12 mouse cellular contexts compared by ENCODE assay signal in the genomic region with DNA sequence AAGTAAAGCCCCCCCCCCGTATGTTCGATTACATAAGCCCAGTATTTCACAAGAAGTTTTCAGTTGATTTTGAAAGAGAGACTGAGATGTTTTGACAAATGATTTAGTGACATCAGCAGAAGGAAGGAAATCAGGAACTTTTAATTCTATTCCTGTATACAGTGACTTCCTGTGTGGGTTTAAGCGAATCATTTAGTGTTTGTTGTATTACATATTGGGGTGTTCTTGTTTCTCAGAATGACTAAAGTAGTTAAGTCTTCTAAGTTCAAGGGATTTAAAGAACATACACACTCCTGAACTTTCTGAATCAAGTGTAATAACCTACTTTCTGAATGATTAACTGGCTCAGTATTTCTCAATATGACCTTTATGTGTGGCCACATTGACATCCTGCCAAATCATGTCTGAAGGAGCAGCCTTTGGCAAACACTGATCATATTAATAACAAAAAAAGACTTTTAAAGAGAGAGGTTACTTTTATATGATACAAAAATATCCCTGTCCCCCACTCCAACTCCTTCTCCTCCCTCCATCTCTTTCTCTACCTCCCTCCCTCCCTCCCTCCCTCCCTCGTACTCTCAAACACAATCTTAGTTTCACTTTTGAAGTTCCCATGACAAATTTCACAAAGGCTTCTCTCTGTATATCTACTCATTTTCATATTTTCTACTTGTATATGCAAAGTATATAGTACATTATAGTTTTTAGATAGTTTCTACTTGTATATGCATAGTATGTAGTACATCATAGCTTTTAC.
DNase-seq lines count a peak whose midpoint lies in the region; ATAC-seq and TF ChIP-seq lines count a peak whose summit lies in the region.
"Had no signal": no experiment of that assay in that cellular context is flagged by ENCODE, and none has a peak within 500 bp of the region (broad histone marks: within the 10 kb centered on the region; RNA-seq: fewer than 3 reads in every experiment).

No protein-coding gene starts in this region.

- no peak for DNase-seq in heart, postnatal 4 days
- DNase-seq in adrenal gland, adult 2 months: peak; percentile 68
- DNase-seq in liver, embryonic 13.5 days: no peak
- DNase-seq in urinary bladder, postnatal 14 days (ENCODE audit: low spot score): no peak
- no peak for DNase-seq in layer of hippocampus, postnatal 36 days
- DNase-seq: cerebellum, adult 18-20 months; kidney, postnatal 4 days had no signal

- no peak overlapping the region for H3K27ac ChIP-seq in heart, embryonic 15.5 days
- peak overlapping the region; percentile 39; the same call in 1 of the 2 replicates for H3K27ac ChIP-seq in liver, embryonic 13.5 days
- H3K27ac ChIP-seq: forebrain, embryonic 15.5 days had no signal

- H3K36me3 ChIP-seq in heart, embryonic 15.5 days: no peaks in the 10 kb centered on the region
- no peaks in the 10 kb centered on the region for H3K36me3 ChIP-seq in liver, embryonic 13.5 days
- H3K36me3 ChIP-seq in myocyte (ENCODE audit: control insufficient read depth, insufficient read depth): no peaks in the 10 kb centered on the region
- H3K36me3 ChIP-seq: forebrain, embryonic 15.5 days; G1E had no signal

- H3K4me1 ChIP-seq in heart, embryonic 15.5 days (replicated peaks): no peaks in the 10 kb centered on the region
- peaks cover 3% of the 10 kb centered on the region for H3K4me1 ChIP-seq in liver, embryonic 13.5 days (replicated peaks)

- H3K4me2 ChIP-seq in heart, embryonic 15.5 days: 0 out of 2 replicates have a peak overlapping the region, but pooled peaks have one; percentile 10
- peak overlapping the region; percentile 46 for H3K4me2 ChIP-seq in liver, embryonic 13.5 days
- peak overlapping the region; percentile 25 for H3K4me2 ChIP-seq in myocyte (ENCODE audit: low read depth)
- H3K4me2 ChIP-seq: forebrain, embryonic 15.5 days had no signal

- no peak for TF ChIP-seq POLR2A in myocyte (IDR thresholded peaks at IDR 0.05; ENCODE audit: insufficient read length, low read depth)

- H3K4me3 ChIP-seq in heart, embryonic 15.5 days: no peak overlapping the region
- peak overlapping the region; percentile 35 for H3K4me3 ChIP-seq in liver, embryonic 13.5 days (replicated peaks)
- H3K4me3 ChIP-seq in myocyte: no peak overlapping the region
- H3K4me3 ChIP-seq: forebrain, embryonic 15.5 days had no signal

- no peaks in the 10 kb centered on the region for H3K9me3 ChIP-seq in heart, embryonic 15.5 days (replicated peaks)
- no peaks in the 10 kb centered on the region for H3K9me3 ChIP-seq in liver, embryonic 13.5 days (replicated peaks)
- H3K9me3 ChIP-seq: forebrain, embryonic 15.5 days had no signal

- H3ac ChIP-seq in myocyte (ENCODE audit: control insufficient read depth, insufficient read length): no peak overlapping the region

- H3K9ac ChIP-seq in heart, embryonic 15.5 days: no peak overlapping the region
- H3K9ac ChIP-seq in liver, embryonic 13.5 days: no peak overlapping the region
- H3K9ac ChIP-seq: forebrain, embryonic 15.5 days had no signal

- H3K79me2 ChIP-seq in myocyte (ENCODE audit: control insufficient read depth, insufficient read depth): no peaks in the 10 kb centered on the region

- no peaks in the 10 kb centered on the region for H3K27me3 ChIP-seq in heart, embryonic 15.5 days
- no peaks in the 10 kb centered on the region for H3K27me3 ChIP-seq in liver, embryonic 13.5 days
- H3K27me3 ChIP-seq in myocyte (ENCODE audit: control insufficient read depth, insufficient read depth, insufficient read length): no peaks in the 10 kb centered on the region
- H3K27me3 ChIP-seq: forebrain, embryonic 15.5 days had no signal

- no peak for ATAC-seq in heart, embryonic 15.5 days (replicated peaks; ENCODE audit: insufficient number of reproducible peaks, insufficient read depth, low FRiP score, low read depth)
- no peak for ATAC-seq in liver, embryonic 13.5 days (ENCODE audit: low read depth)
- no peak for ATAC-seq in frontal cortex, adult (ENCODE audit: low TSS enrichment)
- ATAC-seq: forebrain, embryonic 15.5 days had no signal

- 71% methylated on average over 4 of the region's 4 CpGs for WGBS in heart, embryonic 15.5 days
- WGBS in liver, embryonic 13.5 days (ENCODE audit: insufficient replicate concordance): 14% methylated on average over 4 of the region's 4 CpGs

TF ChIP-seq in myocyte, 11 proteins besides CTCF, POLR2A, EP300 and RAD21:
- TF ChIP-seq MYOD1 (IDR thresholded peaks at IDR 0.05; ENCODE audit: control insufficient read depth in 1 of 3, insufficient read length in 2 of 3, low read depth in 2 of 3) (no peak), USF1 (IDR thresholded peaks at IDR 0.05; ENCODE audit: low read depth) (no peak), TCF12 (IDR thresholded peaks at IDR 0.05; ENCODE audit: insufficient read depth, poor library complexity, severe bottlenecking) (no peak), REST (IDR thresholded peaks at IDR 0.05; ENCODE audit: insufficient read depth, insufficient read length) (no peak), E2F4 (IDR thresholded peaks at IDR 0.05; ENCODE audit: insufficient read depth) (no peak), SRF (IDR thresholded peaks at IDR 0.05; ENCODE audit: control insufficient read depth, insufficient read length, low read depth) (no peak), TCF3 (IDR thresholded peaks at IDR 0.05; ENCODE audit: insufficient read length, low read depth) (no peak), CEBPB (IDR thresholded peaks at IDR 0.05; ENCODE audit: insufficient read depth, poor library complexity, severe bottlenecking) (no peak), MYOG (IDR thresholded peaks at IDR 0.05; ENCODE audit: control insufficient read depth in 1 of 3, insufficient read depth in 1 of 3, insufficient read length in 2 of 3, low read depth in 2 of 3) (no peak), MAX (IDR thresholded peaks at IDR 0.05; ENCODE audit: low read depth) (no peak), POLR2AphosphoS2 (IDR thresholded peaks at IDR 0.05; ENCODE audit: insufficient read length, low read depth) (no peak)
